Mouse (Mus musculus): ENCODE data around the gene Fgf7. TPM values are rescaled to one million over a fixed set of nuclear protein-coding genes. Genes with fewer than 3 reads are reported as not detected.

The Fgf7 gene
- total and polyA plus RNA-seq, 2 experiments from 2014 or later, result 0.41 to 3.3 TPM

GRCm38 (mm10) chr2:126090432-126090831 lies 56.0 kb downstream of the Fgf7 start:
- no peaks in the 10 kb centered on the region for H3K27me3 ChIP-seq (ENCODE audit: insufficient read depth, low read length)
- H3K9ac ChIP-seq (replicated peaks; ENCODE audit: low read length, poor library complexity, severe bottlenecking), result no peak overlapping the region
- H3K4me2 ChIP-seq (ENCODE audit: low read depth, low read length, poor library complexity, severe bottlenecking), result no peak overlapping the region
- ATAC-seq (ENCODE audit: low FRiP score), result no peak
- WGBS, result 65% methylated on average over 5 of the region's 5 CpGs
- peak; percentile 26 for DNase-seq (ENCODE audit: low spot score)
- no peaks in the 10 kb centered on the region for H3K9me3 ChIP-seq (ENCODE audit: low read length)
- H3K4me1 ChIP-seq (ENCODE audit: insufficient read depth, low read length), result no peaks in the 10 kb centered on the region
- H3K27ac ChIP-seq (ENCODE audit: low read depth, low read length), result no peak overlapping the region
- no peak for TF ChIP-seq CTCF (IDR thresholded peaks at IDR 0.05)
- H3K36me3 ChIP-seq (ENCODE audit: insufficient read depth, low read length), result no peaks in the 10 kb centered on the region
- no peak overlapping the region for H3K4me3 ChIP-seq (ENCODE audit: low read depth, low read length)

GRCm38 (mm10) chr2:126094616-126095015 lies 60.2 kb downstream of the Fgf7 start:
- no peak overlapping the region for H3K9ac ChIP-seq (replicated peaks; ENCODE audit: low read length, poor library complexity, severe bottlenecking)
- H3K4me3 ChIP-seq (ENCODE audit: low read depth, low read length), result no peak overlapping the region
- H3K4me1 ChIP-seq (ENCODE audit: insufficient read depth, low read length), result no peaks in the 10 kb centered on the region
- no peak for DNase-seq (ENCODE audit: low spot score)
- WGBS, result 89% methylated on average over 4 of the region's 4 CpGs
- H3K27me3 ChIP-seq (ENCODE audit: insufficient read depth, low read length), result no peaks in the 10 kb centered on the region
- no peak for ATAC-seq (ENCODE audit: low FRiP score)
- no peaks in the 10 kb centered on the region for H3K9me3 ChIP-seq (ENCODE audit: low read length)
- H3K4me2 ChIP-seq (ENCODE audit: low read depth, low read length, poor library complexity, severe bottlenecking), result no peak overlapping the region
- no peak overlapping the region for H3K27ac ChIP-seq (ENCODE audit: low read depth, low read length)
- H3K36me3 ChIP-seq (ENCODE audit: insufficient read depth, low read length), result no peaks in the 10 kb centered on the region
- TF ChIP-seq CTCF (IDR thresholded peaks at IDR 0.05), result no peak

Other genes starting within 250 kb of the Fgf7 start
- gene Galk2, start 175.5 kb upstream of the Fgf7 start, total RNA-seq (2014; rRNA removed), result 32.0 and 33.4 TPM in 2 replicates
- 28.7 and 32.4 TPM in 2 replicates for gene Galk2, start 175.5 kb upstream of the Fgf7 start, polyA plus RNA-seq (2015; fragmentation: Nextera tagmentation; extraction: Ambion mirVana)
- gene Cops2, start 175.5 kb upstream of the Fgf7 start, total RNA-seq (2014; rRNA removed), result 53.7 and 67.5 TPM in 2 replicates
- 49.7 and 53.0 TPM in 2 replicates for gene Cops2, start 175.5 kb upstream of the Fgf7 start, polyA plus RNA-seq (2015; fragmentation: Nextera tagmentation; extraction: Ambion mirVana)
- 0.57 TPM in 1 of 2 replicates, not detected in the other for gene Fam227b, start 117.3 kb downstream of the Fgf7 start, total RNA-seq (2014; rRNA removed)
- gene Fam227b, start 117.3 kb downstream of the Fgf7 start, polyA plus RNA-seq (2015; fragmentation: Nextera tagmentation; extraction: Ambion mirVana), result not detected in 2 replicates
- gene Dtwd1, start 117.5 kb downstream of the Fgf7 start, total RNA-seq (2014; rRNA removed), result 7.4 TPM in 2 replicates
- gene Dtwd1, start 117.5 kb downstream of the Fgf7 start, polyA plus RNA-seq (2015; fragmentation: Nextera tagmentation; extraction: Ambion mirVana), result 15.5 and 16.7 TPM in 2 replicates
- gene Gm17555, start 180.4 kb downstream of the Fgf7 start, total RNA-seq (2014; rRNA removed), result not detected in 2 replicates
- gene Gm17555, start 180.4 kb downstream of the Fgf7 start, polyA plus RNA-seq (2015; fragmentation: Nextera tagmentation; extraction: Ambion mirVana), result not detected in 2 replicates

All from midbrain, postnatal 0 days (tissue).